Mouse (Mus musculus) neural tube, embryonic 12.5 days (tissue): Measurements from ENCODE around the gene Catspere2. TPM values are rescaled to one million over a fixed set of nuclear protein-coding genes. Genes with fewer than 3 reads are reported as not detected.
"Not testable (repeated sequence)": the region's sequence is repeated elsewhere in the genome, so short reads cannot be mapped to it uniquely, and the experiment has no call there.

ENCODE experiments used
- ATAC-seq: fragments of 200-750 bp; cut with Nextera tagmentation; 2 replicates; pipeline ENCODE4 v1.8.0; 2017; ENCODE audit warnings: low read depth, mild to moderate bottlenecking, moderate TSS enrichment, moderate library complexity; ENCODE audit not compliant: low FRiP score
- H3K27ac ChIP-seq: fragments of 300-500 bp; sonication (generic); 2 replicates; pipeline ENCODE4 v1.5.1; 2016
- H3K27me3 ChIP-seq: fragments of 300-500 bp; sonication (generic); replicated peaks from 2 replicates; pipeline ENCODE4 v1.6.1; 2016; ENCODE audit warnings: mild to moderate bottlenecking
- H3K36me3 ChIP-seq: fragments of 300-500 bp; sonication (generic); 2 replicates; pipeline ENCODE4 v1.6.1; 2016; ENCODE audit warnings: mild to moderate bottlenecking
- H3K4me1 ChIP-seq: fragments of 300-500 bp; sonication (generic); 2 replicates; pipeline ENCODE4 v1.6.1; 2016
- H3K4me2 ChIP-seq: fragments of 300-500 bp; sonication (generic); replicated peaks from 2 replicates; pipeline ENCODE4 v1.6.1; 2016; ENCODE audit warnings: mild to moderate bottlenecking
- H3K4me3 ChIP-seq: fragments of 300-500 bp; sonication (generic); 2 replicates; pipeline ENCODE4 v1.5.1; 2016
- H3K9ac ChIP-seq: fragments of 300-500 bp; sonication (generic); 2 replicates; pipeline ENCODE4 v1.6.1; 2016; ENCODE audit warnings: mild to moderate bottlenecking
- H3K9me3 ChIP-seq: fragments of 300-500 bp; sonication (generic); 2 replicates; pipeline ENCODE4 v1.6.1; 2016; ENCODE audit warnings: mild to moderate bottlenecking
- WGBS: fragments of 180-500 bp; shearing (Covaris S2); methylation state at CpG from one replicate; pipeline ENCODE4 v1.1.7; 2016; 5-methylcytosine and 5-hydroxymethylcytosine counted together
- polyA plus RNA-seq: library from polyadenylated mRNA; unstranded; fragments of >200 nt; fragmentation: Nextera tagmentation; extraction: Ambion mirVana; gene quantifications from 2 replicates; pipeline ENCODE4 v1.2.1, GENCODE M21; 2016

The Catspere2 gene
- 0.22 and 0.33 TPM in 2 replicates for polyA plus RNA-seq

DNA sequence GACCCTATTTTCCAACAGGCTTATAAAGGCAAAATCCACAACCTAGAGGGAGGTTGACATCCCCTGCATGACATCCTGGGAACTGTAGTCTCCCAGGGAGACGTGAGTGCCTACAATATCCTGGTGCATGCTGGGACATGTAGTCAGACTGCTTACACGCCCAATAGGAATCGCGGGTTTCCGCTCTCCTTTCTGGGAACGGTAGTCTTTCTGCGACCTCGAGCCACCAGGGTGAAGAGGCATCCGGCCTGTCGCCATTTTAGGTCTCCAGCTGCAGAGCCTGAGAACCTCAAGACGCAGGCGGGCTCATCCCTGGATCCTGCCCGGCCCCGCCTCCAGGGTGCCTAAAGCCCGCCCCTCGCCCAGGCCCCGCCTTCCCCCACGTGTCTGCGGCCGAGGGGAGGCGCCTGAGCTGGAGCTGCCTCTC is at the start of gene Catspere2:
Catspere2 (plus strand) TSS at position 400 of the 427 bp plus-strand sequence.
- Histone ChIP-seq H3K4me3 (peak within 1 kb of the TSS; percentile 57), H3K4me2 (peak within 1 kb of the TSS; percentile 59), H3K9ac (peak within 1 kb of the TSS; percentile 56)
- H3K36me3 ChIP-seq, H3K9me3 ChIP-seq, H3K27me3 ChIP-seq, H3K27ac ChIP-seq, H3K4me1 ChIP-seq: not testable (repeated sequence)
- peak; percentile 98 for ATAC-seq
- WGBS: under 1% methylated on average over 21 of the region's 21 CpGs

DNA sequence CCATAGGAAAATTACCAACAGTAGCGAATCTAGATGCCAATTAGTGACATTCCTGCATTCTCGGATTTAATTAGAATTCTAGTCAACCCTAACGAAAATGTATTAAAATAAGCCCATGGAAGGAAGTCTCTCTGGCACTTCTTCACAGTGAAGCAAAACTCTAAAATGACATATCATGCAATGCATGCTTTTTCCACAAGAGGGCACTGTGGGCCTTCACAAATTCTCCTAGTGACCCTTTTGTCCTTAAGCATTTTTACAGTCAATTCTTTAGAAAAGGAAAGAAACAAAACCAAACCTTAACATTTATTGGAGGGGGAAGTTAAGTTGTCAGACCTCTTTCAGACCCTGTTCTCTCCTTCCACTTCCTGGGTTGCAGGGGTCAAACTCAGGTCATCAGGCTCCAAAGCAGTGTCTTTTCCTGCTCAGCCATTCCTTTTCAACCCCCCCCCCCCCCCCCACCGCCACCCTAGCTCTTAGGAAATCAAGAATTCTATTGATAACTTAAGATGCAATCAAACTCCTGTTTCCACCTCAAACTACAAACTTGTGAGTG is 42.7 kb upstream of the Catspere2 start:
- ATAC-seq, H3K9me3 ChIP-seq, H3K27ac ChIP-seq, H3K9ac ChIP-seq, H3K4me2 ChIP-seq, H3K4me3 ChIP-seq, H3K36me3 ChIP-seq, H3K4me1 ChIP-seq, H3K27me3 ChIP-seq: not testable (repeated sequence)
- 4% methylated on average over 3 of the region's 4 CpGs for WGBS

DNA sequence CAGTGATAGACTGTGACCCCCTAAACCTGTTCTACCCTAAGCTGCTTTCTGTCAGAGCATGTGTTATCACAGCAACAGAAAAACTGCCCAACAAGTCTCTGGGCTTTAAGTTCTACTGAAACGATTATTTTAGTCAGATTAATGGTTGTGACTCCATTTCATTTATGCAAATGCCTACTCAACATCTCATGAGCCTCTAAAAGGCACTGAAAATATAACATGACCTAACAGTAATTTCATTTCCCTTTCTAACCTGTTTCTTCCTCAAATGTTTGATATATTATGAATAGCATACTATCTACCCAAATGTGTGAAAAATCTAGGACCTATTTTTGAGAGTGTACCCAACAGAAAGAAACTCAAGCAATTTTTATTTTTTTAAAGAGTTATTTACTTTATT is 1.9 kb upstream of the Catspere2 start:
- Histone ChIP-seq H3K27ac (no peak overlapping the region), H3K27me3 (no peaks in the 10 kb centered on the region), H3K36me3 (no peaks in the 10 kb centered on the region), H3K9me3 (no peaks in the 10 kb centered on the region), H3K4me1 (no peaks in the 10 kb centered on the region), H3K9ac (no peak overlapping the region), H3K4me3 (no peak overlapping the region), H3K4me2 (no peak overlapping the region)
- ATAC-seq: no peak
- WGBS: 84% methylated on average over 1 of the region's 1 CpGs

DNA sequence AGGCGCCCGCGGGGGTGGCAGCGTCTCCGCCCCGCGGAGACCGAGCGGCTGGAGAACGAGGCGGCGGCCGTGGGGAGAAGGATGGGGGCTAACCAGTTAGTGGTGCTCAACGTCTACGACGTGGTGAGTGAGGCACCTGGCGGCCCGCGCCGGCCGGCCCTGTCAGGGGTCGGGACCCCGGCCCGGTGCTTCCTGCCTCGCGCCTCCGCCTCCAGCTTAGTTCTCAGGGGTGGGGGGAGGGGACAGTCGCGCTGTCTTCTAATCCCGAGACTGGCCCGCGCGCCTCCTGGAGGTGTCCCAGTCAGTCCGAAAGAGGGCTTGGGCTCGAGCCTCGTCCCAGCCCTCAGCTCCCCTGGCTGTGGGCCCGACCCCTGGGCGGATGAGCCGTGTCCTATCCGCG is 359 bp downstream of the Catspere2 start:
- H3K4me3 ChIP-seq: peak overlapping the region; percentile 57
- H3K27me3 ChIP-seq, H3K4me1 ChIP-seq, H3K36me3 ChIP-seq, H3K27ac ChIP-seq, H3K9me3 ChIP-seq: not testable (repeated sequence)
- under 1% methylated on average over 27 of the region's 41 CpGs for WGBS
- ATAC-seq: peak; percentile 67
- peak overlapping the region; percentile 59 for H3K4me2 ChIP-seq
- peak overlapping the region; percentile 56 for H3K9ac ChIP-seq

DNA sequence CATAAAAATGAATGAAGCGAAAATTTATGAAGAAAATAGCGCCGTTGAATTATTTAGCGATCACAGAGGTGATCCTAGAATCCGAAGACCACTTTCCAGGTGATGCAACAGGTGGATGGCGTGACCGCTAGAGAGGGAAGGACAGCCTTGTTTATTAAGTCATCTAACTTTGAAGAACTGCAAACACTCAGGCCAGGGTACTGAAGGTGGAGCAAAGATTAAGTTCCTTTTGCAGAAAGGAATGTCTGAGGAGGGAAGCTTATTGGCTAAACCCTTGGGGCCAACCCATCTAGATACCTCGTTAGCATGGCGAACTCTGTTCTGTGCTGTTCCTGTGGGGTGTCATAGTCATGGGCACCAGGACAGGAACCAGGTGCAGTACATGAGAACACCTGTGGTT is 983 bp downstream of the Catspere2 start:
- WGBS: 67% methylated on average over 9 of the region's 9 CpGs
- no peak for ATAC-seq
- no peaks in the 10 kb centered on the region for H3K36me3 ChIP-seq
- H3K9me3 ChIP-seq: no peaks in the 10 kb centered on the region
- no peak overlapping the region for H3K9ac ChIP-seq
- no peak overlapping the region for H3K27ac ChIP-seq
- no peak overlapping the region for H3K4me3 ChIP-seq
- no peaks in the 10 kb centered on the region for H3K4me1 ChIP-seq
- H3K27me3 ChIP-seq: no peaks in the 10 kb centered on the region
- H3K4me2 ChIP-seq: peak overlapping the region; percentile 46

DNA sequence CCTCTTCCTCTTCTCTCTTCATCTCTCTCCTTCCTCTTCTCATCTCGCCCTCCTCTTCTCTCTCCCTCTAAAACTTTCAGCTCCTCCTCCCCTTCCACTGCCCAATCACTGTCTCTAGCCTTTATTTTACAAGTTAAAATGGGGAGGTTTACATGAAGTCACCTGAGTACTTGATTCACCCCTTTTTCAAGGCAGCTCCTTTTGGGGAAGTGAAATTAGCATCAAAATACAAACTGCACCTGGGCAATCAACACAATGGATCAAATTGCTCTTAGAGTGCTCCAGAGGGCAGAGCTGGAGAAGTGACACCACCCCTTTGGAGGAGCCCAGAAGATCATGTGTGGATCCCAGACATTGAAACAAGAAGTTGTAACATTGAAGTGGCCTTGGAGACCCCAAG is 4.3 kb downstream of the Catspere2 start:
- 81% methylated on average over 1 of the region's 1 CpGs for WGBS
- H3K9me3 ChIP-seq, H3K4me1 ChIP-seq, H3K4me2 ChIP-seq, H3K9ac ChIP-seq, H3K27ac ChIP-seq, H3K36me3 ChIP-seq, H3K4me3 ChIP-seq, ATAC-seq, H3K27me3 ChIP-seq: not testable (repeated sequence)

DNA sequence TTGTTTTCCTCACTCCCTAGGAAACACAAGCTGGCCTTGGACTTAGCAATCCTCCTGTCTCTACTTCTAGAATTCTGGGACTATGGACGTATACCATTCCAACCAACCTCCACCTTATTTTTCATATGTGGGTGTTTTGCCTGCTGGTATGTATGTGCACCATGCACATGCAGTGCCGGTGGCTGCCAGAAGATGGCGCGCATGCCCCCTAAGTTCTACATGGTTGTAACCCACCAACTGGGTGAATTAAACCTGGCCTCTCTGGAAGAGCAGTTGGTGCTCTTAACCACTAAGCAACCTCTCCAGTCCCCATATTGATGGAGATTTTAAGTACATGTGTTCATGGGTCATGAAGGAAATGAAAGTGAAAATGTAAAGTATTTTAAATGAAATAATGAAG is 89.6 kb downstream of the Catspere2 start:
- not testable (repeated sequence) for ATAC-seq, H3K4me1 ChIP-seq, H3K27ac ChIP-seq, H3K9ac ChIP-seq, H3K27me3 ChIP-seq, H3K9me3 ChIP-seq, H3K4me2 ChIP-seq, H3K36me3 ChIP-seq, H3K4me3 ChIP-seq
- 69% methylated on average over 4 of the region's 4 CpGs for WGBS

DNA sequence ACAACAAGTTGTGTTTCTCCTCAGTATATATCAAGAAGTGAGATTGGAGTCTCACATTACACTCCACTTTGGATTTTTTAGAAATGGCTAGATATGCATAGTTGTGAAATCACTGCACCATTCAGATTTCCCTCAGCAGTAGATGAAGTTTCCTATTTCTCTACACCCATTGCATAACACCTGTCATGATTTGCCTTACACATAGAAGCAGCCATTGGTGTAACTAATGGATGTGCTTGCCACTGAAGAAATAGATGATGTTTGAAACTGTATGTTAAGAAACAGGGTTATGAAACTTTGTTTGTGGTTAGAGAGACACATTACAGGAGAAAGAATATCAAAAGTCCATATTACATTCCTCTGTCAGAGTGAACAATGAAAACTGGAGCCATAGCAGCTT is 114.6 kb downstream of the Catspere2 start:
- H3K9me3 ChIP-seq, H3K27me3 ChIP-seq, H3K4me2 ChIP-seq, H3K9ac ChIP-seq, H3K27ac ChIP-seq, ATAC-seq, H3K4me3 ChIP-seq, H3K4me1 ChIP-seq, H3K36me3 ChIP-seq: not testable (repeated sequence)

DNA sequence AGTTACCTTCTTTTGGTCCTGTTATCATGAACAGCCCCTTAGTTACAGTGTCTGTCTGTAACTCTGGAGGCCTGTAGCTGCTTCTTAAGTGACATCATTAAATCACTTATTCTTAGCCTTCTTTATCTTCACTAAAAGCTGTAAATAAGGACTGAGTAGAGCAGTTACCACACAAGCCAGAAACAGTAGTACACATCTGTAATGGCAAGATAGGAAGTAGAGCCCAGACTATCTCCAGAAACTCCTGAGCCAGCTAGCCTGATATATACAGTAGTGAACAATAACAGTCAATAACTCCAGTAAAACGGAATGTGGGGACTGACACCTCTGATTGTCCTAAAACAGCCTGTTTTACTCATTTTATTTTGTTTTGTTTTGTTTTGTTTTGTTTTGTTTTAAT is 125.3 kb downstream of the Catspere2 start:
- not testable (repeated sequence) for ATAC-seq, H3K4me1 ChIP-seq, H3K4me3 ChIP-seq, H3K27ac ChIP-seq, H3K4me2 ChIP-seq, H3K36me3 ChIP-seq, H3K9me3 ChIP-seq, H3K27me3 ChIP-seq, H3K9ac ChIP-seq
- 83% methylated on average over 1 of the region's 1 CpGs for WGBS

DNA sequence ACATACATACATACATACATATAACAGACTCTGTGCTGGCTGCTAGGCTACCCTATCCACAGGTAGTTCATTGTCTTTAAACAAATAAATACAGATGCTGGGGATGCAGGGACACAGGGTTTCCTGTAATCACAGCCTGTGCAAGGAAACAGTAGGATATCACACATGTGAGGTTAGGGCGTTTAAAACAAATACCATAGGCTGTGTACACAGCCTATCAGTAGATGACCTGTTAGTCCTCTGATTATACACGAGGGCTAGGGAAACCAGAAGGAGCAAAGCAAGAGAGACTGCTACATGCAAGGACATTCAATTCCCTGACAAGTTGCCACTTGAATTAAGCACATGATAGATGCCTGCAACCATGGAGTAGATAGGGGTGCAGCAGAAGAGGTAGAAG is 139.0 kb downstream of the Catspere2 start:
- not testable (repeated sequence) for ATAC-seq, H3K4me1 ChIP-seq, H3K4me3 ChIP-seq, H3K9ac ChIP-seq, H3K27ac ChIP-seq, H3K4me2 ChIP-seq, H3K9me3 ChIP-seq, H3K36me3 ChIP-seq, H3K27me3 ChIP-seq
- 70% methylated on average over 2 of the region's 2 CpGs for WGBS

DNA sequence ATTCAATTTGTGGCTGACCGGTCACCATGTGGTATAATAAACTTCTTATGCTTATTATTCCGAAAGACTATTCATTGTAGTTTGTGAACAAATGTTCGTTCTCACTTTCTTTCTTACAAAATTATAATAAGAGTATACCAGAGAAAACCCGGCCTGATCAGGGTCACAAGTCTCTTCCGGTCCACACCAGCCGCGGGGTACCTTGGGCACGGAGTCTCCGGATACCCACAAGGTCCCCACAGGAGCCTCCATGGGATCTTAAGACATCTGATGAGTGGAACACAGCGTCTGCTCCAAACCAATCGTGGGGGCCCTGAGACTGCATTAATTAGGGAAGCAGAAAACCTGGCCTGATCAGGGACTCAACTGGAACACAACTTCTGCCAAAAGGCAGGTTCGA is 151.1 kb downstream of the Catspere2 start:
- no peak overlapping the region for H3K9ac ChIP-seq
- H3K27ac ChIP-seq: no peak overlapping the region
- no peaks in the 10 kb centered on the region for H3K36me3 ChIP-seq
- H3K4me2 ChIP-seq: no peak overlapping the region
- H3K4me1 ChIP-seq: no peaks in the 10 kb centered on the region
- 95% methylated on average over 12 of the region's 12 CpGs for WGBS
- H3K9me3 ChIP-seq: no peaks in the 10 kb centered on the region
- H3K4me3 ChIP-seq: no peak overlapping the region
- no peak for ATAC-seq
- no peaks in the 10 kb centered on the region for H3K27me3 ChIP-seq

DNA sequence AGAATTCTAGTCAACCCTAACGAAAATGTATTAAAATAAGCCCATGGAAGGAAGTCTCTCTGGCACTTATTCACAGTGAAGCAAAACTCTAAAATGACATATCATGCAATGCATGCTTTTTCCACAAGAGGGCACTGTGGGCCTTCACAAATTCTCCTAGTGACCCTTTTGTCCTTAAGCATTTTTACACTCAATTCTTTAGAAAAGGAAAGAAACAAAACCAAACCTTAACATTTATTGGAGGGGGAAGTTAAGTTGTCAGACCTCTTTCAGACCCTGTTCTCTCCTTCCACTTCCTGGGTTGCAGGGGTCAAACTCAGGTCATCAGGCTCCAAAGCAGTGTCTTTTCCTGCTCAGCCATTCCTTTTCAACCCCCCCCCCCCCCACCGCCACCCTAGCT is 163.3 kb downstream of the Catspere2 start:
- WGBS: 9% methylated on average over 1 of the region's 2 CpGs
- H3K9ac ChIP-seq, H3K4me1 ChIP-seq, H3K36me3 ChIP-seq, H3K27me3 ChIP-seq, H3K4me3 ChIP-seq, H3K27ac ChIP-seq, H3K4me2 ChIP-seq, H3K9me3 ChIP-seq: not testable (repeated sequence)
- peak; percentile 65; the same call in 1 of the 2 replicates for ATAC-seq

DNA sequence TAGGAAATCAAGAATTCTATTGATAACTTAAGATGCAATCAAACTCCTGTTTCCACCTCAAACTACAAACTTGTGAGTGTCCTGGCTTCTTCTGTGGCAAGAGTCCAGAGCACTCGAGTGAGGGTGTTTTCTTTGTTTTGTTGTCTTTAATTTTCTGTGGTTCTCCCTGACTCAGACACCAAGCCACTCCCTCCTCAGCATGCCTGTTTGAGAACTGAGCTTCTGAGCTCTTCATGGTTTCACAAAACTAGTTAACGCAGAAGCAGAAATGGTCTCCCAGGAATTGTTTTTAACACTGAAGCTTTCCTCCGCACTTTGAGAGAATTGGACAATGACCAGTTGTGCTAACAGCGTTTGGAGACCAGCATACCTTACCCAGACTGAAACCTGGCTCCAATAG is 163.7 kb downstream of the Catspere2 start:
- H3K27ac ChIP-seq, H3K27me3 ChIP-seq, H3K4me3 ChIP-seq, H3K4me1 ChIP-seq, H3K9me3 ChIP-seq, H3K36me3 ChIP-seq, H3K9ac ChIP-seq, H3K4me2 ChIP-seq: not testable (repeated sequence)
- peak; percentile 37; the same call in 1 of the 2 replicates for ATAC-seq
- 40% methylated on average over 4 of the region's 4 CpGs for WGBS
